Mouse (Mus musculus) C2C12 (cell line): ENCODE data around the gene Tex45.

Experiments used
- CEBPB ChIP-seq: IDR thresholded peaks from one replicate; pipeline ENCODE4 v1.6.1; 2011; ENCODE audit warnings: low read depth, mild to moderate bottlenecking, control low read depth, moderate library complexity
- CTCF ChIP-seq: IDR thresholded peaks from one replicate; pipeline ENCODE4 v1.5.1; 2011; ENCODE audit not compliant: control insufficient read depth, insufficient read depth, insufficient read length
- FOSL1 ChIP-seq: IDR thresholded peaks from one replicate; pipeline ENCODE4 v1.8.0; 2011; ENCODE audit warnings: mild to moderate bottlenecking, low read length; ENCODE audit not compliant: poor library complexity, insufficient read depth, severe bottlenecking
- MAX ChIP-seq: IDR thresholded peaks from one replicate; pipeline ENCODE4 v1.6.1; 2011; ENCODE audit warnings: mild to moderate bottlenecking, control low read depth
- MYOD1 ChIP-seq: IDR thresholded peaks from one replicate; pipeline ENCODE4 v1.6.1; 2011; ENCODE audit warnings: low read depth; ENCODE audit not compliant: control insufficient read depth, insufficient read length
- MYOG ChIP-seq: IDR thresholded peaks from one replicate; pipeline ENCODE4 v1.6.1; 2011; ENCODE audit not compliant: control insufficient read depth, insufficient read length; ENCODE audit errors: extremely low read depth
- USF1 ChIP-seq: IDR thresholded peaks from one replicate; pipeline ENCODE4 v1.6.1; 2011; ENCODE audit warnings: low read depth, mild to moderate bottlenecking, control low read depth, moderate library complexity

GRCm38 (mm10) chr8:3499751-3500150, 29.1 kb downstream of the Tex45 start:
- TF ChIP-seq CTCF (no peak), MAX (no peak), CEBPB (no peak), MYOG (no peak), USF1 (no peak), MYOD1 (no peak), FOSL1 (no peak)
